Mouse (Mus musculus) left cerebral cortex, adult 6 months (tissue): ENCODE measurements around the gene Spata13. TPM values are rescaled to one million over a fixed set of nuclear protein-coding genes. Genes with fewer than 3 reads are reported as not detected.

Experiments used
- long read RNA-seq, 2 experiments: library from polyadenylated mRNA; unstranded; transcript quantifications; one replicate each; pipeline ENCODE4 v2.0.0; 2019 to 2020
- polyA plus RNA-seq: library from polyadenylated mRNA; unstranded; fragments of <200 nt; fragmentation: Nextera tagmentation; gene quantifications from 2 replicates; pipeline ENCODE4 v1.2.3, GENCODE M21; 2021

The Spata13 gene
- 2.2 and 4.0 TPM in 2 replicates for polyA plus RNA-seq
- long read RNA-seq, experiment 1, full-length matches to known transcripts, result 2 of 5 reads
- long read RNA-seq, experiment 1, partial matches to known transcripts, result 2 of 5 reads
- long read RNA-seq, experiment 1, other reads (novel, unspliced or antisense), result 1 of 5 reads
- long read RNA-seq, experiment 2, partial matches to known transcripts, result 0 of 1 reads
- long read RNA-seq, experiment 2, other reads (novel, unspliced or antisense), result 1 of 1 reads

GRCm38 (mm10) chr14:60633961-60634864, at the start of gene Spata13:
Spata13 (plus strand) TSS chr14:60634001.

GRCm38 (mm10) chr14:60767884-60768283, 134.1 kb downstream of the Spata13 start, which contains the start of gene C1qtnf9:
C1qtnf9 (plus strand) TSS chr14:60768134.

GRCm38 (mm10) chr14:60784427-60785315, 150.9 kb downstream of the Spata13 start, which contains the start of gene Mipep:
Mipep (plus strand) TSS chr14:60784573.

Other genes with a start within 250 kb of the Spata13 start
- gene C1qtnf9, start 134.1 kb downstream of the Spata13 start, polyA plus RNA-seq, result 0.18 TPM in 1 of 2 replicates, not detected in the other
- gene Mipep, start 150.6 kb downstream of the Spata13 start, polyA plus RNA-seq, result 12.2 and 23.8 TPM in 2 replicates